In genomic region chr11:17160242-17160641, GRCm38 (mm10) we compare ENCODE assay signal across 8 mouse cellular contexts. TPM values are rescaled to one million over a fixed set of nuclear protein-coding genes. Genes with fewer than 3 reads are reported as not detected.
DNase-seq lines count a peak whose midpoint lies in the region; ATAC-seq and TF ChIP-seq lines count a peak whose summit lies in the region.

No protein-coding gene starts in this region.

- POLR2A ChIA-PET in Patski (lab: Charles Lee): no interaction called here

- H3K4me3 ChIP-seq in forebrain, embryonic 14.5 days (ENCODE audit: low read depth, low read length): peak overlapping the region; percentile 92
- peak overlapping the region; percentile 87 for H3K4me3 ChIP-seq in hindbrain, embryonic 11.5 days (ENCODE audit: low read depth, low read length)

- peak overlapping the region; percentile 68 for H3K4me2 ChIP-seq in forebrain, embryonic 14.5 days (ENCODE audit: low read length)
- peak overlapping the region; percentile 50 for H3K4me2 ChIP-seq in hindbrain, embryonic 11.5 days (replicated peaks; ENCODE audit: low read depth, low read length)

- WGBS in forebrain, embryonic 14.5 days: 2% methylated on average over 12 of the region's 12 CpGs
- 3% methylated on average over 12 of the region's 12 CpGs for WGBS in hindbrain, embryonic 11.5 days

- no peak for DNase-seq in Patski (ENCODE audit: low read depth, low spot score)
- DNase-seq in cerebellum, adult 11 months: peak; percentile 54
- peak; percentile 89 for DNase-seq in forebrain, embryonic 14.5 days (ENCODE audit: low spot score)
- peak; percentile 65 for DNase-seq in hindbrain, embryonic 11.5 days (ENCODE audit: low spot score)
- peak; percentile 46 to 56 for DNase-seq in layer of hippocampus, postnatal 10 days (ENCODE audit: low spot score in 2 of 2)
- DNase-seq in lung, postnatal 10 days: peak; percentile 69
- peak; percentile 82 for DNase-seq in retina, embryonic 14.5 days (ENCODE audit: low spot score)
- DNase-seq in thymus, postnatal 4 days: peak; percentile 54

- TF ChIP-seq CTCF in Patski (IDR thresholded peaks at IDR 0.05): peak; percentile 71

- CTCF ChIA-PET in Patski (lab: Charles Lee): interaction anchor here (1.0 to 2.7 kb wide), 8 partner anchors 10 to 45 kb away, joined by 3 to 15 read pairs (median 5); partner anchors contain the start of gene Wdr92

- H3K4me1 ChIP-seq in forebrain, embryonic 14.5 days (ENCODE audit: control insufficient read depth, insufficient read depth, low read length): peaks cover 15% of the 10 kb centered on the region
- no peaks in the 10 kb centered on the region for H3K4me1 ChIP-seq in hindbrain, embryonic 11.5 days (replicated peaks; ENCODE audit: control insufficient read depth, insufficient read depth, low read length)

- no peaks in the 10 kb centered on the region for H3K9me3 ChIP-seq in forebrain, embryonic 14.5 days (replicated peaks; ENCODE audit: control insufficient read depth, low read length)
- H3K9me3 ChIP-seq in hindbrain, embryonic 11.5 days (ENCODE audit: control insufficient read depth, low read length): no peaks in the 10 kb centered on the region

- no peaks in the 10 kb centered on the region for H3K36me3 ChIP-seq in forebrain, embryonic 14.5 days (ENCODE audit: control insufficient read depth, insufficient read depth, low read length)
- no peaks in the 10 kb centered on the region for H3K36me3 ChIP-seq in hindbrain, embryonic 11.5 days (ENCODE audit: control insufficient read depth, insufficient read depth, low read length)

- H3K27me3 ChIP-seq in Patski: peaks cover 1% of the 10 kb centered on the region
- H3K27me3 ChIP-seq in forebrain, embryonic 14.5 days (replicated peaks; ENCODE audit: control insufficient read depth, insufficient read depth, low read length): no peaks in the 10 kb centered on the region
- no peaks in the 10 kb centered on the region for H3K27me3 ChIP-seq in hindbrain, embryonic 11.5 days (ENCODE audit: control insufficient read depth, insufficient read depth, low read length)

- in situ Hi-C loops in Patski (cut with MboI; ENCODE audit: low pct_unique_long_range_greater_than_20kb): loop anchor here (5.0 kb wide), 1 partner anchor 42 kb away; no protein-coding TSS in a partner anchor

- peak; percentile 68 for ATAC-seq in Patski
- ATAC-seq in forebrain, embryonic 14.5 days: 0 out of 2 replicates have a peak, but pooled peaks have one; percentile 7
- ATAC-seq in hindbrain, embryonic 11.5 days (ENCODE audit: low FRiP score): no peak

- peak overlapping the region; percentile 94 for H3K27ac ChIP-seq in forebrain, embryonic 14.5 days (ENCODE audit: low read depth, low read length)
- H3K27ac ChIP-seq in hindbrain, embryonic 11.5 days (ENCODE audit: low read depth, low read length): peak overlapping the region; percentile 93; the same call in 1 of the 2 replicates

- peak overlapping the region; percentile 98 for H3K9ac ChIP-seq in forebrain, embryonic 14.5 days (ENCODE audit: low read length)
- H3K9ac ChIP-seq in hindbrain, embryonic 11.5 days (ENCODE audit: low read depth, low read length): peak overlapping the region; percentile 92

RNA-seq across cellular contexts. Expression of gene Ppp3r1, which starts 1.2 kb away (rescaled TPM):
- 103 TPM for polyA plus RNA-seq in Patski (2021)
- polyA plus RNA-seq in forebrain, embryonic 14.5 days (2014; fragmentation: Nextera tagmentation; extraction: Ambion mirVana): 126 and 153 TPM in 2 replicates
- 110 and 118 TPM in 2 replicates for polyA plus RNA-seq in hindbrain, embryonic 11.5 days (2014; fragmentation: Nextera tagmentation; extraction: Ambion mirVana)
- total RNA-seq in layer of hippocampus, postnatal 10 days (2021): 100 to 1,000 TPM; 423 to 437 TPM

RNA-seq across cellular contexts. Expression of gene Wdr92, which starts 21.7 kb away (rescaled TPM):
- polyA plus RNA-seq in Patski (2021): 19.8 TPM
- polyA plus RNA-seq in forebrain, embryonic 14.5 days (2014; fragmentation: Nextera tagmentation; extraction: Ambion mirVana): 22.3 and 25.1 TPM in 2 replicates
- 33.9 and 35.2 TPM in 2 replicates for polyA plus RNA-seq in hindbrain, embryonic 11.5 days (2014; fragmentation: Nextera tagmentation; extraction: Ambion mirVana)
- 1 to 10 TPM; 6.3 to 7.5 TPM for total RNA-seq in layer of hippocampus, postnatal 10 days (2021)

RNA-seq across cellular contexts. Expression of gene Pno1, which starts 51.1 kb away (rescaled TPM):
- 56.2 TPM for polyA plus RNA-seq in Patski (2021)
- polyA plus RNA-seq in forebrain, embryonic 14.5 days (2014; fragmentation: Nextera tagmentation; extraction: Ambion mirVana): 50.2 and 50.4 TPM in 2 replicates
- polyA plus RNA-seq in hindbrain, embryonic 11.5 days (2014; fragmentation: Nextera tagmentation; extraction: Ambion mirVana): 89.1 and 92.1 TPM in 2 replicates
- 10 to 100 TPM; 35.0 to 36.0 TPM for total RNA-seq in layer of hippocampus, postnatal 10 days (2021)
